Mouse (Mus musculus): ENCODE results near the gene Mtx1.

DNA sequence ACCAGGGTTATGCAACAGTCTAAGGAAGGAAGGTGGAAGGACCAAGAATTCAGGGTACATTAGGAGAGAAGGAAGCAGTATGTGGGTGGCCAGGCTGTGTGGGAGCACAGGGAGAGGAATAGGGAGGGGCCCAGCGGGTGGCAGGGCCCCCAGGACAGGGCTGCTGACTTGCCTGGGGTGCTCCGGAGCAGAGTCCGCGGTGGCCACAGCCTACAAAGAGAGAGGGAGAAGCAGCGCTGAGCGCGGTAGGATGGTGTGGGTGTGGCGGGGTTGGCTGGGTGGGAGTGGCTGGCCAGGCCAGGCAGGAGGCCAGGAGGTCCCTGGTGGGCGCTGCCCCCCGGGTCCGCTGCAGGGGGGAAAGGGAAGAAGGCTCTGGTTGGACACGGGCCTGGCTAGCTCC, 11.6 kb upstream of the Mtx1 start:
- TF ChIP-seq CTCF (IDR thresholded peaks at IDR 0.05; ENCODE audit: borderline replicate concordance, insufficient read depth, low read length) (no peak), POLR2A (IDR thresholded peaks at IDR 0.05; ENCODE audit: low read depth, low read length) (no peak)
